ENCODE assay signal across 26 mouse cellular contexts in the genomic region with DNA sequence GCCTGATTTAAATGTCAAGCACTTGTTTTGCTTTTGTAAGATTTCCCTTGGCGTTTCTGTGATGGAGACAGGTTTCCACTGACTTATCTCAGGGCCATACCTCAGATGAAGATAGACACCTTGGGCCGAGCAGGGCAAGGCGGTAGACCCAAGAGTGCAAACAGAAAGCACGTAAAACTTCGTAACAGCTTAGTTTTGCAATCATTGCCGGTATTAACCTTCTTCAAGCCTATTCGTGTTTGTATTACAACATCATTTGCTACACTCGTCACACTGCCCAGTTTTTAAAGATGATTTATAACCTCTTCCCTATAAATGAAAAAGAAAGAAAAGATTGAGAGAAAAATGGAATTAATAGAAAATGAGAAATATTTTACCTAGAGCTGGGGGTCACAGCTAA. TPM values are rescaled to one million over a fixed set of nuclear protein-coding genes. Genes with fewer than 3 reads are reported as not detected.
A peak's percentile ranks its signal among the peaks of the same experiment; 100 is the strongest.
DNase-seq lines count a peak whose midpoint lies in the region; ATAC-seq and TF ChIP-seq lines count a peak whose summit lies in the region.
"Had no signal": no experiment of that assay in that cellular context is flagged by ENCODE, and none has a peak within 500 bp of the region (broad histone marks: within the 10 kb centered on the region; RNA-seq: fewer than 3 reads in every experiment).

No protein-coding gene starts in this region.

- no peaks in the 10 kb centered on the region for H3K4me1 ChIP-seq in forebrain, embryonic 10.5 days
- no peaks in the 10 kb centered on the region for H3K4me1 ChIP-seq in forebrain, embryonic 14.5 days (ENCODE audit: control insufficient read depth, insufficient read depth, low read length)
- H3K4me1 ChIP-seq in liver, adult 2 months (ENCODE audit: control insufficient read depth, insufficient read depth, low read length), result no peaks in the 10 kb centered on the region; the same call in 1 of the 2 replicates
- no peaks in the 10 kb centered on the region for H3K4me1 ChIP-seq in hindbrain, embryonic 13.5 days (replicated peaks)
- H3K4me1 ChIP-seq: embryonic facial prominence, embryonic 10.5 days; forebrain, embryonic 15.5 days had no signal

- no peak for ATAC-seq in forebrain, embryonic 14.5 days
- peak; percentile 56 for ATAC-seq in granulocyte monocyte progenitor cell, adult 5-6 weeks (replicated peaks; ENCODE audit: poor library complexity, severe bottlenecking)
- ATAC-seq in hindbrain, embryonic 13.5 days (ENCODE audit: low FRiP score), result no peak
- ATAC-seq: CD4-positive, CD25-positive, alpha-beta regulatory T cell, adult 4 months; forebrain, embryonic 15.5 days; intestine, postnatal 0 days had no signal

- H3K4me2 ChIP-seq in forebrain, embryonic 14.5 days (ENCODE audit: low read length), result no peak overlapping the region
- no peak overlapping the region for H3K4me2 ChIP-seq in hindbrain, embryonic 13.5 days
- H3K4me2 ChIP-seq: embryonic facial prominence, embryonic 13.5 days; forebrain, embryonic 15.5 days; heart, embryonic 13.5 days; hindbrain, embryonic 15.5 days had no signal

- TF ChIP-seq POLR2A in liver, adult 2 months (IDR thresholded peaks at IDR 0.05; ENCODE audit: extremely low read depth, insufficient read depth, low read length), result no peak

- no peaks in the 10 kb centered on the region for H3K9me3 ChIP-seq in forebrain, embryonic 10.5 days
- H3K9me3 ChIP-seq in forebrain, embryonic 14.5 days (replicated peaks; ENCODE audit: control insufficient read depth, low read length), result no peaks in the 10 kb centered on the region
- H3K9me3 ChIP-seq in hindbrain, embryonic 13.5 days, result no peaks in the 10 kb centered on the region
- H3K9me3 ChIP-seq: embryonic facial prominence, embryonic 10.5 days; embryonic facial prominence, embryonic 13.5 days; forebrain, embryonic 15.5 days; heart, embryonic 13.5 days; hindbrain, embryonic 15.5 days had no signal

- H3K4me3 ChIP-seq in forebrain, embryonic 10.5 days, result no peak overlapping the region
- no peak overlapping the region for H3K4me3 ChIP-seq in forebrain, embryonic 14.5 days (ENCODE audit: low read depth, low read length)
- H3K4me3 ChIP-seq in liver, adult 2 months (ENCODE audit: insufficient read depth, low read depth, low read length), result no peak overlapping the region
- no peak overlapping the region for H3K4me3 ChIP-seq in hindbrain, embryonic 13.5 days
- H3K4me3 ChIP-seq: embryonic facial prominence, embryonic 10.5 days; embryonic facial prominence, embryonic 13.5 days; erythroblast, embryonic 14.5 days; forebrain, embryonic 15.5 days; heart, embryonic 13.5 days; hindbrain, embryonic 15.5 days had no signal

- peak; percentile 4 for DNase-seq in forebrain, embryonic 10.5 days (ENCODE audit: extremely low spot score, low spot score)
- DNase-seq in forebrain, embryonic 14.5 days (ENCODE audit: low spot score), result no peak
- DNase-seq in liver, adult 2 months (ENCODE audit: extremely low read depth, low read depth, low spot score), result peak; percentile 67
- DNase-seq in liver, result no peak
- DNase-seq in layer of hippocampus, adult 9-10 months (ENCODE audit: low spot score), result no peak
- DNase-seq: adrenal gland, postnatal 14 days; cerebellum, adult 11-12 months; cerebellum, adult 8-10 months; cerebellum, postnatal 10 days; cerebellum, postnatal 36 days; embryo, embryonic 11 days; gastrocnemius, postnatal 10 days; gastrocnemius, postnatal 36 days; heart, adult 18-20 months; heart, postnatal 14 days; heart, postnatal 4 days had no signal

- no peak overlapping the region for H3K27ac ChIP-seq in forebrain, embryonic 10.5 days
- no peak overlapping the region for H3K27ac ChIP-seq in forebrain, embryonic 14.5 days (ENCODE audit: low read depth, low read length)
- H3K27ac ChIP-seq in liver, adult 2 months (replicated peaks; ENCODE audit: insufficient read depth, low read depth, low read length), result no peak overlapping the region
- H3K27ac ChIP-seq in hindbrain, embryonic 13.5 days, result no peak overlapping the region
- H3K27ac ChIP-seq: embryonic facial prominence, embryonic 10.5 days; embryonic facial prominence, embryonic 13.5 days; forebrain, embryonic 15.5 days; heart, embryonic 13.5 days; hindbrain, embryonic 15.5 days had no signal

- TF ChIP-seq CTCF in liver, adult 2 months (IDR thresholded peaks at IDR 0.05; ENCODE audit: low read depth, low read length), result no peak

- H3K79me2 ChIP-seq in liver, adult 2 months (ENCODE audit: control insufficient read depth, insufficient read depth, low read length), result no peaks in the 10 kb centered on the region

- H3K36me3 ChIP-seq in forebrain, embryonic 10.5 days (replicated peaks), result no peaks in the 10 kb centered on the region
- no peaks in the 10 kb centered on the region for H3K36me3 ChIP-seq in forebrain, embryonic 14.5 days (ENCODE audit: control insufficient read depth, insufficient read depth, low read length)
- H3K36me3 ChIP-seq in liver, adult 2 months (ENCODE audit: control insufficient read depth, insufficient read depth, low read length), result no peaks in the 10 kb centered on the region
- H3K36me3 ChIP-seq in hindbrain, embryonic 13.5 days, result no peaks in the 10 kb centered on the region
- H3K36me3 ChIP-seq: embryonic facial prominence, embryonic 10.5 days; embryonic facial prominence, embryonic 13.5 days; forebrain, embryonic 15.5 days; heart, embryonic 13.5 days; hindbrain, embryonic 15.5 days had no signal

- WGBS in forebrain, embryonic 10.5 days, result 94% methylated on average over 8 of the region's 8 CpGs
- 91% methylated on average over 8 of the region's 8 CpGs for WGBS in forebrain, embryonic 14.5 days
- WGBS in liver, adult 2 months, result 37% methylated on average over 8 of the region's 8 CpGs
- WGBS in hindbrain, embryonic 13.5 days, result 92% methylated on average over 8 of the region's 8 CpGs

- H3K27me3 ChIP-seq in forebrain, embryonic 10.5 days (ENCODE audit: poor library complexity, severe bottlenecking), result no peaks in the 10 kb centered on the region
- H3K27me3 ChIP-seq in forebrain, embryonic 14.5 days (replicated peaks; ENCODE audit: control insufficient read depth, insufficient read depth, low read length), result no peaks in the 10 kb centered on the region
- no peaks in the 10 kb centered on the region for H3K27me3 ChIP-seq in liver, adult 2 months (ENCODE audit: control insufficient read depth, insufficient read depth, low read length)
- no peaks in the 10 kb centered on the region for H3K27me3 ChIP-seq in hindbrain, embryonic 13.5 days
- H3K27me3 ChIP-seq: embryonic facial prominence, embryonic 13.5 days; forebrain, embryonic 15.5 days; heart, embryonic 13.5 days; hindbrain, embryonic 15.5 days had no signal

- no peak overlapping the region for H3K9ac ChIP-seq in forebrain, embryonic 14.5 days (ENCODE audit: low read length)
- H3K9ac ChIP-seq in liver, adult 2 months (ENCODE audit: low read depth, low read length), result no peak overlapping the region
- no peak overlapping the region for H3K9ac ChIP-seq in hindbrain, embryonic 13.5 days
- H3K9ac ChIP-seq: embryonic facial prominence, embryonic 13.5 days; forebrain, embryonic 15.5 days; heart, embryonic 13.5 days; hindbrain, embryonic 15.5 days had no signal

RNA-seq across cellular contexts. Expression of a gene that starts 56.6 kb away (rescaled TPM):
- 5.4 and 5.5 TPM in 2 replicates for polyA plus RNA-seq in forebrain, embryonic 10.5 days (2016; fragmentation: Nextera tagmentation; extraction: Ambion mirVana)
- polyA plus RNA-seq in forebrain, embryonic 14.5 days (2014; fragmentation: Nextera tagmentation; extraction: Ambion mirVana), result 13.7 and 13.9 TPM in 2 replicates
- total RNA-seq in liver, adult 2 months (2014; rRNA removed), result 12.3 and 12.6 TPM in 2 replicates
- 22.6 and 25.3 TPM in 2 replicates for polyA plus RNA-seq in liver, adult 2 months (2012; rRNA removed)
- total RNA-seq in granulocyte monocyte progenitor cell, adult 5-6 weeks (2014; fragmentation: Nextera tagmentation), result 20.1 and 20.8 TPM in 2 replicates
- total RNA-seq in granulocyte monocyte progenitor cell, adult 5-6 weeks (2017), result 11.3 and 12.4 TPM in 2 replicates
- 13.2 and 13.3 TPM in 2 replicates for polyA plus RNA-seq in hindbrain, embryonic 13.5 days (2015; fragmentation: Nextera tagmentation; extraction: Ambion mirVana)

Comparison
In these comparisons a context has a peak if more than half of its experiments do, and no peak if none do; other contexts are left out.
1. DNase-seq: peak in forebrain, embryonic 10.5 days (single experiment) and liver, adult 2 months (single experiment); none in forebrain, embryonic 14.5 days (single experiment), liver (single experiment) and layer of hippocampus, adult 9-10 months (single experiment).